Mouse (Mus musculus): ENCODE results near the gene Tnpo3.
"Not testable (repeated sequence)": the region's sequence is repeated elsewhere in the genome, so short reads cannot be mapped to it uniquely, and the experiment has no call there.

Gene Tnpo3

GRCm38 (mm10) chr6:29622273-29622672 lies 12.6 kb upstream of the Tnpo3 start:
- in situ Hi-C loops (cut with MboI; ENCODE audit: unreplicated experiment in 2 of 2), result loop anchor here in 1 of 2 experiments (25.0 kb wide), 1 partner anchor 765 kb away; the partner anchor contains the start of gene Zc3hc1

- in situ Hi-C loops (cut with MboI; ENCODE audit: unreplicated experiment in 2 of 2), result loop anchor here in 1 of 2 experiments (25.0 kb wide), 1 partner anchor 766 kb away; the partner anchor contains the start of gene Zc3hc1
Observed at GRCm38 (mm10) chr6:29620840-29621543, 11.3 kb upstream of the Tnpo3 start.

GRCm38 (mm10) chr6:29620176-29620575 lies 10.5 kb upstream of the Tnpo3 start:
- in situ Hi-C loops (cut with MboI; ENCODE audit: unreplicated experiment in 2 of 2), result loop anchor here in 1 of 2 experiments (25.0 kb wide), 1 partner anchor 767 kb away; the partner anchor contains the start of gene Zc3hc1

- in situ Hi-C loops (cut with MboI; ENCODE audit: unreplicated experiment in 2 of 2), result loop anchor here in 1 of 2 experiments (25.0 kb wide), 1 partner anchor 777 kb away; the partner anchor contains the start of gene Zc3hc1
Observed at GRCm38 (mm10) chr6:29610020-29610640, 443 bp upstream of the Tnpo3 start.

GRCm38 (mm10) chr6:29600188-29600587 lies 9.5 kb downstream of the Tnpo3 start:
- in situ Hi-C loops (cut with MboI; ENCODE audit: unreplicated experiment in 2 of 2), result loop anchor here in 1 of 2 experiments (25.0 kb wide), 1 partner anchor 787 kb away; the partner anchor contains the start of gene Zc3hc1

GRCm38 (mm10) chr6:29595656-29596055 lies 14.0 kb downstream of the Tnpo3 start:
- in situ Hi-C loops (cut with MboI; ENCODE audit: unreplicated experiment in 2 of 2), result no loop called here

GRCm38 (mm10) chr6:29581202-29581601 lies 28.5 kb downstream of the Tnpo3 start:
- in situ Hi-C loops (cut with MboI; ENCODE audit: unreplicated experiment in 2 of 2), result no loop called here

GRCm38 (mm10) chr6:29580770-29581169 lies 28.9 kb downstream of the Tnpo3 start:
- in situ Hi-C loops (cut with MboI; ENCODE audit: unreplicated experiment in 2 of 2), result no loop called here

- in situ Hi-C loops (cut with MboI; ENCODE audit: unreplicated experiment in 2 of 2), result not testable (repeated sequence)
Observed at GRCm38 (mm10) chr6:29576388-29576787, 33.3 kb downstream of the Tnpo3 start.

GRCm38 (mm10) chr6:29557112-29557511 lies 52.6 kb downstream of the Tnpo3 start:
- in situ Hi-C loops (cut with MboI; ENCODE audit: unreplicated experiment in 2 of 2), result no loop called here

GRCm38 (mm10) chr6:29552526-29552925 lies 57.2 kb downstream of the Tnpo3 start:
- in situ Hi-C loops (cut with MboI; ENCODE audit: unreplicated experiment in 2 of 2), result no loop called here

- in situ Hi-C loops (cut with MboI; ENCODE audit: unreplicated experiment in 2 of 2), result no loop called here
Observed at GRCm38 (mm10) chr6:29548086-29548485, 61.6 kb downstream of the Tnpo3 start.

GRCm38 (mm10) chr6:29547582-29547981 lies 62.1 kb downstream of the Tnpo3 start:
- in situ Hi-C loops (cut with MboI; ENCODE audit: unreplicated experiment in 2 of 2), result no loop called here

GRCm38 (mm10) chr6:29545611-29546010 lies 64.1 kb downstream of the Tnpo3 start:
- in situ Hi-C loops (cut with MboI; ENCODE audit: unreplicated experiment in 2 of 2), result no loop called here

- in situ Hi-C loops (cut with MboI; ENCODE audit: unreplicated experiment in 2 of 2), result no loop called here
Observed at GRCm38 (mm10) chr6:29540956-29541355, 68.7 kb downstream of the Tnpo3 start.

- in situ Hi-C loops (cut with MboI; ENCODE audit: unreplicated experiment in 2 of 2), result no loop called here
Observed at GRCm38 (mm10) chr6:29540223-29540622, 69.5 kb downstream of the Tnpo3 start.

GRCm38 (mm10) chr6:29539502-29539901 lies 70.2 kb downstream of the Tnpo3 start:
- in situ Hi-C loops (cut with MboI; ENCODE audit: unreplicated experiment in 2 of 2), result loop anchor here (10.0 kb wide), 2 partner anchors 335 to 375 kb away; partner anchors contain the start of gene Rbm28 (in 2 of the 2)

- in situ Hi-C loops (cut with MboI; ENCODE audit: unreplicated experiment in 2 of 2), result loop anchor here (10.0 kb wide), 2 partner anchors 332 to 372 kb away; partner anchors contain the start of gene Rbm28 (in 2 of the 2)
Observed at GRCm38 (mm10) chr6:29537221-29537620, 72.5 kb downstream of the Tnpo3 start.

GRCm38 (mm10) chr6:29536651-29537193 lies 73.0 kb downstream of the Tnpo3 start:
- in situ Hi-C loops (cut with MboI; ENCODE audit: unreplicated experiment in 2 of 2), result loop anchor here (10.0 kb wide), 2 partner anchors 332 to 372 kb away; partner anchors contain the start of gene Rbm28 (in 2 of the 2)

- in situ Hi-C loops (cut with MboI; ENCODE audit: unreplicated experiment in 2 of 2), result loop anchor here (10.0 kb wide), 2 partner anchors 331 to 371 kb away; partner anchors contain the start of gene Rbm28 (in 2 of the 2)
Observed at GRCm38 (mm10) chr6:29535316-29535715, 74.4 kb downstream of the Tnpo3 start.

GRCm38 (mm10) chr6:29530050-29530449 lies 79.6 kb downstream of the Tnpo3 start:
- in situ Hi-C loops (cut with MboI; ENCODE audit: unreplicated experiment in 2 of 2), result loop anchor here (10.0 kb wide), 2 partner anchors 325 to 365 kb away; partner anchors contain the start of gene Rbm28 (in 2 of the 2)
